Mouse (Mus musculus) cortical plate, adult 2 months (tissue): ENCODE data around the gene Gm9817. TPM values are rescaled to one million over a fixed set of nuclear protein-coding genes. Genes with fewer than 3 reads are reported as not detected.
A peak's percentile ranks its signal among the peaks of the same experiment; 100 is the strongest.
"Not testable (repeated sequence)": the region's sequence is repeated elsewhere in the genome, so short reads cannot be mapped to it uniquely, and the experiment has no call there.

Experiments used
- H3K27ac ChIP-seq: fragments of 200-500 bp; 2 replicates; pipeline ENCODE4 v1.5.1; 2012; ENCODE audit warnings: low read length, control low read depth, inconsistent platforms; ENCODE audit not compliant: insufficient read depth
- H3K4me1 ChIP-seq: fragments of 200-500 bp; 2 replicates; pipeline ENCODE4 v1.6.1; 2011; ENCODE audit warnings: low read length; ENCODE audit not compliant: control insufficient read depth, insufficient read depth
- H3K4me3 ChIP-seq: fragments of 200-500 bp; 2 replicates; pipeline ENCODE4 v1.5.1; 2011; ENCODE audit warnings: mild to moderate bottlenecking, low read length, control low read depth; ENCODE audit not compliant: insufficient read depth
- CTCF ChIP-seq: fragments of 200-500 bp; IDR thresholded peaks from 2 replicates; pipeline ENCODE4 v1.5.1; 2011; ENCODE audit warnings: mild to moderate bottlenecking, control low read depth, low read length; ENCODE audit not compliant: insufficient read depth; ENCODE audit errors: extremely low read depth
- POLR2A ChIP-seq: fragments of 200-500 bp; IDR thresholded peaks from 2 replicates; pipeline ENCODE4 v1.6.1; 2011; ENCODE audit warnings: mild to moderate bottlenecking, low read length, control low read depth; ENCODE audit not compliant: insufficient read depth; ENCODE audit errors: extremely low read depth
- polyA plus RNA-seq: library from polyadenylated mRNA; depleted of rRNA; stranded (reverse); fragments of >200 nt; gene quantifications from 2 replicates; pipeline ENCODE4 v1.2.3, GENCODE M21; 2012; rRNA removed

Gm9817 gene
- 0.06 TPM in 1 of 2 replicates, not detected in the other for polyA plus RNA-seq

DNA sequence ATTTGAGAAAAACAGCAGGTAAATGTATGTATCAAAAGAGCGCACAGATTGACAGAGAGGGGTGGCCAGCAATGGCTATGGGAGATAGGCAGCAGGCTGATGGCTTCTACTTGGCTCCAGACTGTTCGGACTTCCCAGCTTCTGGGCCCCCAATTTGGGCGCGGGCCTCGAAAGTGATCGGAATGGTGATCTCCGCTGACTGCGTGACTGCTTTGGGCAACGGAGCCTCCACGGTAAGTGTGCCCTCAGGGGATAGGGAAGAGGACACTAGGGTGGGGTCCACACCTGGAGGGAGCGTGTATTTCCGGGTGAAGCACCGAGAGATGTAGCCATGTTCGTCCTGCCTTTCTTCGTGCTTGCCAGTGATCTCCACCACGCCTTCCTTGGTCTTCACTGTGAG lies at the start of gene Gm9817:
TSS of gene Gm9817 (plus strand) at position 301 of the 400 bp plus-strand sequence.
- not testable (repeated sequence) for H3K4me1 ChIP-seq, H3K4me3 ChIP-seq, H3K27ac ChIP-seq

DNA sequence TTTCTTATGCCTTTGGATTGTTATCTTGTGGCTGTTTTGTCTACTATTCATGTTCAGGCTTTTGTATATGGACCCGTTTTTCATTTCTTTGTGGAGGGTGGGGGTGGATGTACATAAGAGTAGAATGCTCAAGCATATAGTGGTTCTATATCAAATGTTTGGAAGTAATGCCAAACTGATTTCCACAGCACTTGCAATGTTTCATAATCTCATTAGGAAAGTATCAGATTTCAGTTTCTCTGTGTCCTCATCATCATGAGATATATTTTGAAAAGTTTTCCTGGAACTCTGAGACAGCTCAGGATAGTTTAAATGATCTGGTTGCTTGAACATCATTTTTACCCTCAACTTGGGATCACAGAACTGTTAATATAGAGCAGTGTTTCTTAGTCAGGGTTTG lies 48.7 kb upstream of the Gm9817 start:
- no peak overlapping the region for H3K27ac ChIP-seq
- TF ChIP-seq CTCF: no peak
- no peak for TF ChIP-seq POLR2A
- no peak overlapping the region for H3K4me3 ChIP-seq
- H3K4me1 ChIP-seq: no peaks in the 10 kb centered on the region

DNA sequence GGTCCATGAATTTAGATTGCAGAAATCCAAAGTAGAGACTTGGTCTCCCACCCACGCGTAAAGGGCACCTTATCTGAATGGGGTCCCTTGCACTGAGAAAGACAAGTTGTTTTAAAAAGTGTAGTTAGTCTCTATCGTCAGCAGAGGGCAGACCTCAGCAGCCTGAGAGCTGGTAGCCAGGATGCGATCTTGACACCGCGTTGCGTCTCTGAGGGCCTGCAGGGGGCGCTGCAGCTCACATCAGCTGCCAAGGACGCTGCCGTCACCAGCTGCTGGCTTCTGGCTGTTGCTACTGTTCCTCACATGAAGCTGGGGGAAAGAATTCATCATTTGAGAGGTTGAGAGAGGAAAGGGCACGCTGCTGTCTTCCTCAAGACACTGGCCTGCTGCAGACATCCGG lies 47.7 kb upstream of the Gm9817 start:
- H3K4me1 ChIP-seq: no peaks in the 10 kb centered on the region
- no peak for TF ChIP-seq POLR2A
- peak; percentile 99 for TF ChIP-seq CTCF
- H3K4me3 ChIP-seq: no peak overlapping the region
- H3K27ac ChIP-seq: no peak overlapping the region

DNA sequence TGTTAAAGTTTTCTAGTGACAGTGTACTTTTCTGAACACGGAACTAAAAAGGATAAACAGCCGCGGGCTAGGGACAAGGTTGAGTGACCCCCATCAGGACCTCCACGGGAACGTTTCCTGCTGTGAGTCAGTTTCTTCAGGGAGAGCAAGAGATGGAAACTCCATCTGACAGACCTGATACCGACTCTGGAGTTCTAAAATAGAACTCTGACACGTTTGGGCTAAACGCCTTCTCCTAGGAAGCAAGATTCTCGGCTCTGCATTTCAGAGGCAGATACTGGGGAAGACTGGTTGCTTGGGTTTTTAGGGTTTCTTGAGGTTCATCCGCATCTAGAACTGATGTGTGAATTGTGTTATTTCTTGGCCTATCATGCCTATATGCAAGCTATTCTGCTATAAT lies 47.2 kb upstream of the Gm9817 start:
- H3K4me1 ChIP-seq: no peaks in the 10 kb centered on the region
- no peak overlapping the region for H3K4me3 ChIP-seq
- no peak overlapping the region for H3K27ac ChIP-seq
- TF ChIP-seq CTCF (no peak), POLR2A (no peak)

DNA sequence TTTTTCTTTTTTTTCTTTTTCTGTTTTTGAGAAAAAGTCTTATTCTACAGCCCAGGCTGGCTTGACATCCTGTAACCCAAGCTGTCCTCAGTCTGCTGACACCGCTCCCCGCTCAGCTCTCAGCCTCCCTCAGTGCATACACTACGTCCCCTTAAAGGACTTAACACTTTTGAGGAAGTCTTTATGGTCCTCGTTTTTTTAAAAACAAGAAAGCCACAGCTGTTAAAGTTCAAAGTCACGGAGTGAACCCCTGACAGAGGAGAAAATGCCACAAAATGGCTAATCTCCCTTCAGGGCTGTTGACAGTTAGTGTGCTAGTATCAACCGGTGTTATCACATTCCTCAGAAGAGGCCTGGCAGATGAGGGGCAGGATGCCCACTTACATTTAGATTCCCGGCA lies 46.7 kb upstream of the Gm9817 start:
- Histone ChIP-seq H3K4me3 (no peak overlapping the region), H3K27ac (no peak overlapping the region), H3K4me1 (no peaks in the 10 kb centered on the region)
- TF ChIP-seq POLR2A: no peak
- TF ChIP-seq CTCF: no peak

DNA sequence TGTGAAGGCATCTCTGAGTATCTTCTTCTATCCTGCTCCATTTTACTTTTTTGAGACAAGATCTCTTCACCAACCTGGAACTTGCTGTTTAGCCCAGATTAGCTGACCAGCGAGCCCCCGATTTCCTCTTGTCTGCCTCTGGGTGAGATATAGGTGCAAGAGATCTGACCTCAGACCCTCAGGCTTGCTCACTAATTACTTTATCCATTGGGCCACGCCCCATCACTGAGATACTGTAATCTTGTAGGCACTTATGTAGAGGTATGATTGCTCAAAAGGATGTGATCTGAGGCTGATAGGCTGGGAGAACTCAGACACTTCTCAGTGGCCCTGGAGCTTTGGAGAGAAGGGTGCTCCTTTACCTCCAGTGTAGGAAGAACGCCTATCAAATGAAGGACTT lies 46.0 kb upstream of the Gm9817 start:
- H3K4me3 ChIP-seq: no peak overlapping the region
- TF ChIP-seq CTCF (no peak), POLR2A (no peak)
- no peaks in the 10 kb centered on the region for H3K4me1 ChIP-seq
- H3K27ac ChIP-seq: no peak overlapping the region; the same call in 1 of the 2 replicates

DNA sequence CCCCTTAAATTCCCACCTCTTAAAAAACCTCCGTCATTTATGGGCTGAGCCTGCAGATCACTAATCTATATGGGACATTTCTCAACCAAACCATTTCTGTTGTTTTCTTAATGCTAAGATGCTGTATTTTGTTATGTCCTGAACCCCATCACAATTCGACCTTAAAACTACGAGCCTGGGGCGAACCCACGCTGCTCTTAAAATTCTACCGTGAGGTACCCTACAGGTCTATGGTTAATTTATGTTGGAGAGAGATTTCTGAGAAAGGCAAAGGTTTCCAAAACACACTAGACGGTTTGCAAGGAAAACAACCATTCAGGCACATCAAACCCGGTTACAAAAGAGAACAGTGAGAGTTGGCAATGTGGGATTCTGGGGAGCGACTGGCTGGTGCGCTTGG lies 45.1 kb upstream of the Gm9817 start:
- H3K27ac ChIP-seq: no peak overlapping the region
- no peak for TF ChIP-seq CTCF
- no peak for TF ChIP-seq POLR2A
- H3K4me1 ChIP-seq: no peaks in the 10 kb centered on the region
- H3K4me3 ChIP-seq: no peak overlapping the region

DNA sequence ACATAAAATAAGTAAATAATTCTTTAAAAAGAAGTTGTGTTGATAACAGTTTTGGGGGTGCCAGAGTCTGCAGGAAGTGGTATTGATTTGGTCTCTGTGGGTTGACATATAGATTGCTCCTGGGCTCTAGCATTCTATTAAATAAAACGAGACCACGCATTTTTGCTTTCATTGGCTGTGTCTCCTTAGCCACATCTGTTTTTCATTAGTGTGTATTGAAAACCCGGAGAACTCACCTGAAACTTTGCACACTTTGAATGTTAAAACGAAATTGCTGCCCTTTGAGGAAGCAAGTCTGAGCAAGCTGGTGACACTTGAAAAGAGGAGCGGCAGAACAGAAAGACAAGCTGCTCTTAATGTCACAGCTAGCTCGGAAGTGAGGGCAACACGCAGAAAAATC lies 43.7 kb upstream of the Gm9817 start:
- TF ChIP-seq CTCF (no peak), POLR2A (no peak)

DNA sequence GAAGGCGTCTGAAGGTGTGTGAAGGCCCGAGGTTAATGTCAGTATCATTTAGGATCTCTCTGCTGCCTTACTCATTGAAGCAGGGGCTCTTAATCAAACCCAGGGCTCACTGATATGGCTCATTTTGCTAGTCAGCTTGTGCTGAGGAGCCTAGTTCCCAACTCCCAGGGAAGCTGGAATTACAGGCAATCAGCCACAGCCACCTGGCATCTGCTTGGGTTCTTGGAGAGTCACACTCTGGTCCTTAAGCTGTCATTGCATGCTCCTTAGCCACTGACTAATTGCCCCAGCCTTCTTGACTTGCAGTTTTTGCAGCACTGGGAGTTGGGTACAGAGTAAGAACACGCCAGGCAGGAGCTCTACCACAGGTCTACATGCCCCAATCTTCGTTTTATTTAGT lies 42.1 kb upstream of the Gm9817 start:
- H3K4me3 ChIP-seq: no peak overlapping the region
- H3K4me1 ChIP-seq: no peaks in the 10 kb centered on the region
- no peak overlapping the region for H3K27ac ChIP-seq
- TF ChIP-seq POLR2A (no peak), CTCF (no peak)

More for the DNA sequence above, 43.7 kb upstream of the Gm9817 start:
- H3K4me3 ChIP-seq: no peak overlapping the region
- H3K4me1 ChIP-seq: no peaks in the 10 kb centered on the region
- no peak overlapping the region for H3K27ac ChIP-seq

DNA sequence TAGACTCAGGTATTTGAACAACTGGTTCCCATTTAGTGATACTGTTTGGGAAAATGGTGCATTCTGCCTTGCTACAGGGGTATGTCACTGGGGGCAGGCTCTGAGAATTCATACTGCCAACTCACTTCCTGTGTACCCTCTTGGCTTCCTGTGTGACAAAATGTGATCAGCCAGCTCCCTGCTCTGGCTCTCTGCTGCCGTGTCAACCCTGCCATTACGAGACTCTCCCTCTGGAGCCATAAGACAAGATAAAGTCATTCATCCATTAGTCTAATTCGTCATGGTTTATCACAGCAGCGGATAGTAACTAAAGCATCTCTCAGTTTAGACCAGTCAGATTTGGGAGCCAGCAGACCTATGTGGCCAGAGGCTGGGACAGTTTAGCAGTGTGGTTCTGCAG lies 38.3 kb upstream of the Gm9817 start:
- Histone ChIP-seq H3K4me3 (no peak overlapping the region), H3K4me1 (no peaks in the 10 kb centered on the region), H3K27ac (no peak overlapping the region)
- TF ChIP-seq CTCF (no peak), POLR2A (no peak)

DNA sequence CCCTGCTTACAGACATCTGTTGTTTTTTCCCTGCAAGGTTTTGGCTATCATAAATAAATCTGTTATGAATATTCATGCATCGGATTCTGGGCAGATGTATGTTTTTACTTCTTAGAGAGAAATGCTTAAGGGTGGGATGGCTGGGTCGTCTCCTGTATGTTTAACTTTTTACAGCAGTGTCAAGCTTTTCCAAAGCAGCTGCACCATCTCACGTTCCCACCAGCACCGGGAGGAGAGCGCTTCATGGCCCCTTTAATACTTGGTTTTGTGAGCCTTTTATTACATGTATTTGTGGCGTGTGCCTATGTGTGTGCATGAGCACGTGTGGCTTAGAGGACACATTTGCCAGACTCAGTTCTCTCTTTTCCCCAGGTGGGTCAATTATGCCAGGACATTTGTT lies 37.8 kb upstream of the Gm9817 start:
- H3K4me1 ChIP-seq: no peaks in the 10 kb centered on the region
- no peak overlapping the region for H3K27ac ChIP-seq
- TF ChIP-seq CTCF: no peak
- TF ChIP-seq POLR2A: no peak
- no peak overlapping the region for H3K4me3 ChIP-seq
